Mouse (Mus musculus) heart, embryonic 11.5 days (tissue): ENCODE results near the gene Dip2b. TPM values are rescaled to one million over a fixed set of nuclear protein-coding genes. Genes with fewer than 3 reads are reported as not detected.

Source experiments
- ATAC-seq: fragments of 200-750 bp; cut with Nextera tagmentation; replicated peaks from 2 replicates; pipeline ENCODE4 v1.8.0; 2017; ENCODE audit warnings: moderate library complexity; ENCODE audit not compliant: insufficient number of reproducible peaks, low FRiP score, low TSS enrichment
- H3K27ac ChIP-seq: fragments of 300-500 bp; sonication (generic); 2 replicates; pipeline ENCODE4 v1.5.1; 2014; ENCODE audit warnings: mild to moderate bottlenecking, low read depth, low read length
- H3K27me3 ChIP-seq: fragments of 300-500 bp; sonication (generic); 2 replicates; pipeline ENCODE4 v1.6.1; 2014; ENCODE audit warnings: mild to moderate bottlenecking, low read length, mixed read lengths; ENCODE audit not compliant: control insufficient read depth, insufficient read depth
- H3K36me3 ChIP-seq: fragments of 300-500 bp; sonication (generic); 2 replicates; pipeline ENCODE4 v1.6.1; 2014; ENCODE audit warnings: mild to moderate bottlenecking, low read length, moderate library complexity, mixed read lengths; ENCODE audit not compliant: control insufficient read depth, insufficient read depth
- H3K4me1 ChIP-seq: fragments of 300-500 bp; sonication (generic); 2 replicates; pipeline ENCODE4 v1.6.1; 2014; ENCODE audit warnings: low read length; ENCODE audit not compliant: control insufficient read depth, insufficient read depth
- H3K4me2 ChIP-seq: fragments of 300-500 bp; sonication (generic); 2 replicates; pipeline ENCODE4 v1.6.1; 2014; ENCODE audit warnings: mild to moderate bottlenecking, moderate library complexity
- H3K4me3 ChIP-seq: fragments of 300-500 bp; sonication (generic); 2 replicates; pipeline ENCODE4 v1.5.1; 2014; ENCODE audit warnings: low read depth, low read length
- H3K9ac ChIP-seq: fragments of 300-500 bp; sonication (generic); 2 replicates; pipeline ENCODE4 v1.6.1; 2014; ENCODE audit warnings: mild to moderate bottlenecking, low read depth, low read length, moderate library complexity
- H3K9me3 ChIP-seq: fragments of 300-500 bp; sonication (generic); replicated peaks from 2 replicates; pipeline ENCODE4 v1.6.1; 2016; ENCODE audit warnings: low read length; ENCODE audit not compliant: control insufficient read depth
- WGBS: fragments of 180-500 bp; shearing (Covaris S2); extraction: QIAGEN DNeasy Blood & Tissue Kit; methylation state at CpG from one replicate; pipeline ENCODE4 v1.1.7; 2014; ENCODE audit not compliant: insufficient replicate concordance; 5-methylcytosine and 5-hydroxymethylcytosine counted together
- polyA plus RNA-seq: library from polyadenylated mRNA; unstranded; fragments of >200 nt; fragmentation: Nextera tagmentation; extraction: Ambion mirVana; gene quantifications from 2 replicates; pipeline ENCODE4 v1.2.1, GENCODE M21; 2014

Dip2b gene
- polyA plus RNA-seq, 1 experiment from 2014 or later, result 16.6 TPM

GRCm38 (mm10) chr15:100184821-100185496 is 146.5 kb downstream of the Dip2b start:
- H3K27ac ChIP-seq, result no peak overlapping the region
- ATAC-seq, result no peak
- H3K27me3 ChIP-seq, result no peaks in the 10 kb centered on the region
- H3K4me2 ChIP-seq, result no peak overlapping the region
- H3K9me3 ChIP-seq, result no peaks in the 10 kb centered on the region
- peaks cover 32% of the 10 kb centered on the region for H3K36me3 ChIP-seq
- H3K4me1 ChIP-seq, result no peaks in the 10 kb centered on the region
- H3K4me3 ChIP-seq, result no peak overlapping the region
- H3K9ac ChIP-seq, result no peak overlapping the region
- WGBS, result 77% methylated on average over 5 of the region's 5 CpGs

GRCm38 (mm10) chr15:100186234-100186633 is 147.8 kb downstream of the Dip2b start:
- no peak overlapping the region for H3K27ac ChIP-seq
- no peaks in the 10 kb centered on the region for H3K4me1 ChIP-seq
- no peaks in the 10 kb centered on the region for H3K27me3 ChIP-seq
- 74% methylated on average over 9 of the region's 9 CpGs for WGBS
- no peak overlapping the region for H3K9ac ChIP-seq
- H3K4me3 ChIP-seq, result no peak overlapping the region
- ATAC-seq, result no peak
- peaks cover 32% of the 10 kb centered on the region for H3K36me3 ChIP-seq
- no peak overlapping the region for H3K4me2 ChIP-seq
- no peaks in the 10 kb centered on the region for H3K9me3 ChIP-seq

GRCm38 (mm10) chr15:100186882-100187672 is 148.6 kb downstream of the Dip2b start:
- WGBS, result 91% methylated on average over 8 of the region's 8 CpGs
- H3K4me3 ChIP-seq, result no peak overlapping the region
- peaks cover 36% of the 10 kb centered on the region for H3K36me3 ChIP-seq
- no peaks in the 10 kb centered on the region for H3K4me1 ChIP-seq
- no peak overlapping the region for H3K9ac ChIP-seq
- H3K27me3 ChIP-seq, result no peaks in the 10 kb centered on the region
- H3K27ac ChIP-seq, result no peak overlapping the region
- H3K4me2 ChIP-seq, result no peak overlapping the region
- H3K9me3 ChIP-seq, result no peaks in the 10 kb centered on the region
- ATAC-seq, result no peak

GRCm38 (mm10) chr15:100188542-100188941 is 150.1 kb downstream of the Dip2b start:
- H3K36me3 ChIP-seq, result peaks cover 37% of the 10 kb centered on the region
- no peaks in the 10 kb centered on the region for H3K9me3 ChIP-seq
- H3K4me2 ChIP-seq, result no peak overlapping the region
- H3K27me3 ChIP-seq, result no peaks in the 10 kb centered on the region
- no peaks in the 10 kb centered on the region for H3K4me1 ChIP-seq
- 87% methylated on average over 5 of the region's 5 CpGs for whole genome bisulfite sequencing
- H3K9ac ChIP-seq, result no peak overlapping the region
- no peak overlapping the region for H3K27ac ChIP-seq
- no peak for ATAC-seq
- H3K4me3 ChIP-seq, result no peak overlapping the region

- Histone ChIP-seq H3K27me3 (no peaks in the 10 kb centered on the region), H3K4me2 (no peak overlapping the region), H3K4me1 (no peaks in the 10 kb centered on the region), H3K27ac (no peak overlapping the region), H3K9me3 (no peaks in the 10 kb centered on the region), H3K36me3 (peaks cover 42% of the 10 kb centered on the region), H3K9ac (no peak overlapping the region), H3K4me3 (no peak overlapping the region)
- WGBS, result 89% methylated on average over 14 of the region's 14 CpGs
- ATAC-seq, result no peak
Measured at GRCm38 (mm10) chr15:100188962-100189404, 150.5 kb downstream of the Dip2b start.

GRCm38 (mm10) chr15:100190083-100190482 is 151.6 kb downstream of the Dip2b start:
- H3K4me3 ChIP-seq, result no peak overlapping the region
- H3K27me3 ChIP-seq, result no peaks in the 10 kb centered on the region
- no peak for ATAC-seq
- H3K9me3 ChIP-seq, result no peaks in the 10 kb centered on the region
- no peaks in the 10 kb centered on the region for H3K4me1 ChIP-seq
- no peak overlapping the region for H3K4me2 ChIP-seq
- peaks cover 39% of the 10 kb centered on the region for H3K36me3 ChIP-seq
- H3K9ac ChIP-seq, result no peak overlapping the region
- no peak overlapping the region for H3K27ac ChIP-seq
- 90% methylated on average over 5 of the region's 5 CpGs for WGBS

GRCm38 (mm10) chr15:100198983-100199745 is 160.7 kb downstream of the Dip2b start:
- 70% methylated on average over 11 of the region's 11 CpGs for WGBS
- ATAC-seq, result no peak
- Histone ChIP-seq H3K4me2 (peak overlapping the region; percentile 22; the same call in 1 of the 2 replicates), H3K9ac (peak overlapping the region; percentile 49), H3K9me3 (no peaks in the 10 kb centered on the region), H3K27me3 (no peaks in the 10 kb centered on the region), H3K4me3 (no peak overlapping the region), H3K27ac (peak overlapping the region; percentile 96), H3K36me3 (peaks cover 14% of the 10 kb centered on the region), H3K4me1 (peaks cover 29% of the 10 kb centered on the region)

GRCm38 (mm10) chr15:100199790-100200189 is 161.3 kb downstream of the Dip2b start:
- H3K27ac ChIP-seq, result peak overlapping the region; percentile 96
- H3K4me2 ChIP-seq, result no peak overlapping the region
- peak overlapping the region; percentile 49; the same call in 1 of the 2 replicates for H3K9ac ChIP-seq

More at GRCm38 (mm10) chr15:100199790-100200189, 161.3 kb downstream of the Dip2b start:
- peaks cover 29% of the 10 kb centered on the region for H3K4me1 ChIP-seq
- 45% methylated on average over 3 of the region's 3 CpGs for WGBS
- H3K36me3 ChIP-seq, result peaks cover 14% of the 10 kb centered on the region
- no peak overlapping the region for H3K4me3 ChIP-seq
- H3K9me3 ChIP-seq, result no peaks in the 10 kb centered on the region
- ATAC-seq, result peak; percentile 68
- no peaks in the 10 kb centered on the region for H3K27me3 ChIP-seq
